Mouse (Mus musculus) limb, embryonic 11.5 days (tissue): ENCODE results near the gene Wscd2. TPM values are rescaled to one million over a fixed set of nuclear protein-coding genes. Genes with fewer than 3 reads are reported as not detected.

Experiments
- ATAC-seq: fragments of 200-750 bp; cut with Nextera tagmentation; 2 replicates; pipeline ENCODE4 v1.8.0; 2017; ENCODE audit warnings: low read depth; ENCODE audit not compliant: insufficient number of reproducible peaks, low FRiP score, low TSS enrichment
- DNase-seq: peaks from one replicate; pipeline ENCODE4 v3.0.0-alpha.2; 2015; ENCODE audit warnings: low spot score
- H3K27ac ChIP-seq: fragments of 300-500 bp; sonication (generic); replicated peaks from 2 replicates; pipeline ENCODE4 v1.5.1; 2014; ENCODE audit warnings: low read depth, mild to moderate bottlenecking, low read length
- H3K27me3 ChIP-seq: fragments of 300-500 bp; sonication (generic); 2 replicates; pipeline ENCODE4 v1.6.1; 2014; ENCODE audit warnings: mild to moderate bottlenecking, low read length, mixed read lengths; ENCODE audit not compliant: control insufficient read depth, insufficient read depth
- H3K36me3 ChIP-seq: fragments of 300-500 bp; sonication (generic); 2 replicates; pipeline ENCODE4 v1.6.1; 2014; ENCODE audit warnings: mild to moderate bottlenecking, low read length, moderate library complexity, mixed read lengths; ENCODE audit not compliant: control insufficient read depth, insufficient read depth
- H3K4me1 ChIP-seq: fragments of 300-500 bp; sonication (generic); 2 replicates; pipeline ENCODE4 v1.6.1; 2014; ENCODE audit warnings: low read length, mixed read lengths; ENCODE audit not compliant: control insufficient read depth, insufficient read depth
- H3K4me2 ChIP-seq: fragments of 300-500 bp; sonication (generic); 2 replicates; pipeline ENCODE4 v1.6.1; 2014; ENCODE audit warnings: low read depth, mild to moderate bottlenecking, moderate library complexity; ENCODE audit not compliant: severe bottlenecking
- H3K4me3 ChIP-seq: fragments of 300-500 bp; sonication (generic); 2 replicates; pipeline ENCODE4 v1.5.1; 2014; ENCODE audit warnings: low read depth, low read length
- H3K9ac ChIP-seq: fragments of 300-500 bp; sonication (generic); 2 replicates; pipeline ENCODE4 v1.6.1; 2014; ENCODE audit warnings: mild to moderate bottlenecking, low read length
- H3K9me3 ChIP-seq: fragments of 300-500 bp; sonication (generic); 2 replicates; pipeline ENCODE4 v1.6.1; 2016; ENCODE audit warnings: low read length; ENCODE audit not compliant: control insufficient read depth
- WGBS: fragments of 180-500 bp; shearing (Covaris S2); extraction: QIAGEN DNeasy Blood & Tissue Kit; methylation state at CpG from one replicate; pipeline ENCODE4 v1.1.7; 2014; 5-methylcytosine and 5-hydroxymethylcytosine counted together
- polyA plus RNA-seq: library from polyadenylated mRNA; unstranded; fragments of >200 nt; fragmentation: Nextera tagmentation; extraction: Ambion mirVana; gene quantifications from 2 replicates; pipeline ENCODE4 v1.2.1, GENCODE M21; 2014

The Wscd2 gene
- polyA plus RNA-seq, 1 experiment from 2014 or later: 2.0 TPM

DNA sequence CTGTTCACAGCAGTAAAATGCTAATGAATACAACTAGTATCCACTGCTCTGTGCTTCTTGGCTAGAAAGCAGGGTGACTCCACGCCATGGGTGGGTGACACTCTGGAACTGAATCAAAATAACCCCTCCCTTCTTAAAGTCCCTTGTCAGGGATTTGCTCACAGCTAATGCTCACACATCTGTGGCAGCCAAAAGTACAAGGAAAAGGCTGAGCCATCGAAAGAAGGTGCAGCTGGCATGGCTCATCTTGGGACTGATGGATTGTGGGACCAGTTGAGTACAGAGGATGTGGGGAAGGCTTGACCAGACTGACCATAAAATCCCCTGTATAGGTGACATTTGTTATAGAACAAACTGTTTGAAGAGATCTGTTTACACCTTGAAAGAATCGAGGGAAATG is 116.0 kb downstream of the Wscd2 start:
- Histone ChIP-seq H3K4me1 (peaks cover 3% of the 10 kb centered on the region; the same call in 1 of the 2 replicates), H3K4me2 (no peak overlapping the region), H3K27me3 (no peaks in the 10 kb centered on the region), H3K27ac (no peak overlapping the region), H3K9me3 (no peaks in the 10 kb centered on the region), H3K4me3 (no peak overlapping the region), H3K36me3 (no peaks in the 10 kb centered on the region), H3K9ac (no peak overlapping the region)
- DNase-seq: no peak
- 34% methylated on average over 3 of the region's 3 CpGs for WGBS
- ATAC-seq: no peak

DNA sequence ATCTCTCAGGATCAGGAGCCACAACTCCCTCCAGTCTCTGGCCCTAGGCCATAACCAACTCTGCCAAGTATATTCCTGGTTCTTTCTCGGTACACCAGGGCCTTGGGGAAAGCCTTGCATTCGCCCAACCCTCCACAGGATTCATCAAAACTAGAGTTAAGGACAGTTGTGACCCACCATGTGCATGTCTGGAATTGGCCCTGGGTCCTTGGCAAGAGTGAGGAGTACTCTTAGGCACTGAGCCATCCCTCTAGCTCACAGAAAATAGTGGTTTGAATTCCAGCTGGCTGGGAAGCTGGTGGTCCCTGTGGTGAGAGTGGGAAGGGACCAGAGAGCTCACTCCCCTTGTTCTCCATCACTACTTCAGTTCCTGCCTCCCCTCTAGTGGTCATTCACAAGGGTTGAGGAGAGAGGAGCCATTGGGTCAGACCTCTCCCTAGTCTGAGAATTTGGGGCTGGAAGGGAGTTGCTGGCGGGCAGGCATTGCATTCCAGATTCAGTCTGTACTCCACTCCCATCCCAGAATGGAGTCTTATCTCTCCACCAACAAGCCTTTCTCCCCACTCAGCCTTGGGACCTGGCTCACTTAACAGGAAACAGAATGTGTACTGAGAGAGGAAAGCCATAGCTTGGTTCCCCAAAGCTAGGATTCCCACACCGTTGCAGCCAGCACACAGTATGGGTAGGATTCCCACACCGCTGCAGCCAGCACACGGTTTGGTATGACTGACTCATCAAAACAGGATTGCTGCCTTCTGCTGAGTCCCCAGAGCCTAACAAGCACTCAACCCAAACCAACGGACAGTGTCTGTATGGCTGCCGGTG is 117.0 kb downstream of the Wscd2 start:
- Histone ChIP-seq H3K4me1 (peaks cover 3% of the 10 kb centered on the region; the same call in 1 of the 2 replicates), H3K9me3 (no peaks in the 10 kb centered on the region), H3K4me2 (no peak overlapping the region), H3K36me3 (no peaks in the 10 kb centered on the region), H3K27ac (no peak overlapping the region), H3K27me3 (no peaks in the 10 kb centered on the region), H3K4me3 (no peak overlapping the region), H3K9ac (no peak overlapping the region)
- ATAC-seq (no peak), DNase-seq (no peak)
- WGBS: 80% methylated on average over 8 of the region's 8 CpGs

DNA sequence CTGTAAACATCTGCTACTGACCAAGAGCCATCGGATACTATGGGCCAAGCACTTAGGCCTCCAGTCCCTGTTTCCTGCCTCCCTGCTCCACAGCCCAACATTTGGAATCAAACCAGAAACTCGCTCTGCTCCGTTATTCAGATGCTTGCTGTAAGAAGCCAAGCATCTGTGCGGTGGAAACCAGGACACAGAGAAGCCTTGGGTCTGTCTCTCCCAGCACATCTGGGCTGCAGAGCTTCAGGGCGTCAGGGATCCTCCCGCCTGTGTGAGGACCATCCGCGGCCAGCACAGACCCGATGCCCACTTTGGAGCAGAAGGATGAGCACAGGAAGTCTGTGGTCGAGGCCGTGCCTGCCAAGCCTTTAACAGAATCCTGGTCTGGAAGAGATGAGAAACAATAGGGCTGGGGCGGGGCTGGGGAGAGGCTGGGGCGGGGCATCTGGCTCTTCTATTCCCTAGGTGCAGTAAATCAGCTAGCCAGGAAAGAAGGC is 117.9 kb downstream of the Wscd2 start:
- Histone ChIP-seq H3K27me3 (no peaks in the 10 kb centered on the region), H3K4me3 (no peak overlapping the region), H3K36me3 (no peaks in the 10 kb centered on the region), H3K9ac (no peak overlapping the region), H3K9me3 (no peaks in the 10 kb centered on the region), H3K4me1 (peaks cover 3% of the 10 kb centered on the region; the same call in 1 of the 2 replicates), H3K4me2 (no peak overlapping the region), H3K27ac (no peak overlapping the region)
- 21% methylated on average over 13 of the region's 13 CpGs for whole genome bisulfite sequencing
- ATAC-seq (no peak), DNase-seq (no peak)

DNA sequence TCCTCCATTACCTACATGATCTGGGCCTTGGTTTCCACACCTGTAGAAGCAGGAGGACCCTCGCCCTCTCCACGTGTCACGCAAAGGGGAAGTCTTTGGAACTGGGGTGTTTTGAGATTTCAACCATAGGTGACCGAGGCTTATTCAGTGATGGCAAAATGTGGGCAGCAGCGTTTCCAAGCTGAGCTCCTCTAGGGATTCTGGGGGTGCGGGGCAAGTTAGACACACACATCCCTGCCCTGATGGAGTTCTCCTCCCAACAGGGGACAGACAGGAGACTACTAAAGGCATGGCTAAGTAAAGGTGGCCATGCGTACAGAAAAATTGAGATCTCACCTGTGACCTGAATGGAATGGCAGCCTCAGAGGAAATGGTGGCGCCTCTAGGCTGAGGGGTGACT is 118.4 kb downstream of the Wscd2 start:
- Histone ChIP-seq H3K9me3 (no peaks in the 10 kb centered on the region), H3K27me3 (no peaks in the 10 kb centered on the region), H3K36me3 (no peaks in the 10 kb centered on the region), H3K9ac (no peak overlapping the region), H3K4me1 (peaks cover 3% of the 10 kb centered on the region; the same call in 1 of the 2 replicates), H3K4me2 (no peak overlapping the region), H3K27ac (no peak overlapping the region), H3K4me3 (no peak overlapping the region)
- DNase-seq (no peak), ATAC-seq (no peak)
- 76% methylated on average over 8 of the region's 8 CpGs for WGBS

DNA sequence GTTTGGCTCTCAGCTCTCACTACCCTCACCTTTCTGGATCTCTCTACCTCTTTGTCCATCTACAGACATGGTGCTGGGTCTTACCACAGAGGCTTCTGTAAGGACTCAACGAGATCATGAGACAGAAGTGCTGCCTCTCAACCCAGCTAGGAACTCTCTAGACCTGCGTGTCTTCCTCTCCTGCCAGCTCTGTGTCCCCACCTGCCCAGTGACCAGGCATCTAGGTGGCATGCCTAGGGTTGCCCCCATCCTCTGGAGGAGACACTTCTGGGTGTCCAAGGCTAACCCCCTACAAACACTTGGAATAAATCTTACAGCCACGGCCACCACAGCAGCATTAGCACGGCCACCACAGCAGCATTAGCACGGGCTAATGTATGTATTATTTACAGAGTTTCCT is 119.8 kb downstream of the Wscd2 start:
- no peak for DNase-seq
- WGBS: 77% methylated on average over 5 of the region's 5 CpGs
- ATAC-seq: no peak
- no peak overlapping the region for H3K4me2 ChIP-seq
- no peaks in the 10 kb centered on the region for H3K27me3 ChIP-seq
- H3K9ac ChIP-seq: no peak overlapping the region
- no peak overlapping the region for H3K27ac ChIP-seq
- no peaks in the 10 kb centered on the region for H3K36me3 ChIP-seq
- no peaks in the 10 kb centered on the region for H3K9me3 ChIP-seq
- H3K4me3 ChIP-seq: no peak overlapping the region
- peaks cover 3% of the 10 kb centered on the region; the same call in 1 of the 2 replicates for H3K4me1 ChIP-seq

DNA sequence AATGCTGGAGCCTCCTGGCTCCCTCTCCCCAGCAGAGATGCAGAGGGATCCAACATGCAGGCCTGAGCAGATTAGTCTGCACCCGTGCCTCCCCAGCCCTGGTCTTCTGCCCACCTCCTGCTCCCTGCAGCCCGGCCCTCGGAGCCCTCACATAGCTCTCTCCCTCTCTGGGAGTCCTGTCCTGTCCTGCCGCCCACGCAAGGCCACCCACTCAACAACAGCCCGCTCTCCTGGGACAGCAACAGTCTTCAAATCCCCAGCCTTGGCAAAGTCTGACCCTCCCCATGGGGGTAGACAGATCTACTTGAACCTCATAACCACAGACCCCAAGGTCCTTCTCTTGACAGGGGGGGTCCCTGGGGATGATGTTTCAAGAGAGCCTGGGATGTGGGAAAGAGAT is 120.4 kb downstream of the Wscd2 start:
- H3K27ac ChIP-seq: no peak overlapping the region
- no peak overlapping the region for H3K9ac ChIP-seq
- no peaks in the 10 kb centered on the region for H3K9me3 ChIP-seq
- WGBS: 73% methylated on average over 6 of the region's 6 CpGs
- ATAC-seq (no peak), DNase-seq (no peak)
- no peaks in the 10 kb centered on the region for H3K36me3 ChIP-seq
- H3K4me3 ChIP-seq: no peak overlapping the region
- H3K4me1 ChIP-seq: peaks cover 3% of the 10 kb centered on the region; the same call in 1 of the 2 replicates
- no peak overlapping the region for H3K4me2 ChIP-seq
- no peaks in the 10 kb centered on the region for H3K27me3 ChIP-seq

DNA sequence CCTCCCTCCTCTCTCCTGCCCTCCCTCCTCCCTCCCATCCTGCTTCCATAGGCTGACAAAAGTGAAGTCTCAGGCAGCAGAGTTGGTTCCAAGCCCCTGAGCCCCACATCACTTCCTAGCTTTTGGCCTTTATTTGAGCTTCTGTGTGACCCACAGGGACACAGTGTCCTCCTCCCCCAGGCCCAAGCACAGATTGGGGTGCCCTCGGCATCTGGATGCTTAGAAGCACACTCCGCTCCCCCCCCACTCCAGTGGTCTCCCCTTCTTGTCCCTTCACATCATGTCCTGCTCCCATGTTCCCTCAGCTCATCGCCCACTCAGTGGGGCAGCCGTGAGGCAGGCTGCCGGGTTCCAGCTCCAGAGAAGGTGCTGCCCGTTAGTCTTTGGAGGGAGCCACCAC is 121.0 kb downstream of the Wscd2 start:
- H3K4me2 ChIP-seq: no peak overlapping the region
- H3K4me1 ChIP-seq: peaks cover 3% of the 10 kb centered on the region; the same call in 1 of the 2 replicates
- H3K4me3 ChIP-seq: no peak overlapping the region
- no peaks in the 10 kb centered on the region for H3K36me3 ChIP-seq
- WGBS: 82% methylated on average over 6 of the region's 6 CpGs
- no peak overlapping the region for H3K9ac ChIP-seq
- no peak for DNase-seq
- ATAC-seq: no peak
- H3K27ac ChIP-seq: no peak overlapping the region
- no peaks in the 10 kb centered on the region for H3K27me3 ChIP-seq
- no peaks in the 10 kb centered on the region for H3K9me3 ChIP-seq

DNA sequence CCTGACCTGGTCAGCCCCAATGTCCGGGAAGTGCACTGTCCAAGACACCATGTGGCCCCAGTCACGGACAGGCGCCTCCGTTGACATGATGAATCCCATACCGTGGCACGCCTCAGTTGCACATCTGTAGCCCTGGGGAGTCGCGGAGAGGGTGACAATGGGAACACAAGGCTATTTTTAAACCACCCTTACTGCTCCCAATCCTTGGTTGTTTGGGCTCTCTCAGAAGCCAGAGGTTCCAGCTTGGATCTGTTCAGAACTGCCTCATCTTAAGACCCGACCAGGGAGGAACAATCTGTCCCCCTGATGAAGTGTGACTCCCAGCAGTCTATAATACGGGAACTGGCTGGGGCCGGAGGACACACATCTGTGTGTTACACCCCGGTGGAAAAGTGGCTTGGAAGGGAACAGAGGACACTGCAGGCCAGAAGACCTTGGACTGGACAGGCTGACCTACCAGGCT is 121.7 kb downstream of the Wscd2 start:
- H3K36me3 ChIP-seq: no peaks in the 10 kb centered on the region
- no peak overlapping the region for H3K4me3 ChIP-seq
- no peak for ATAC-seq
- no peak for DNase-seq
- H3K27ac ChIP-seq: no peak overlapping the region
- no peaks in the 10 kb centered on the region for H3K27me3 ChIP-seq
- H3K9me3 ChIP-seq: no peaks in the 10 kb centered on the region
- H3K9ac ChIP-seq: no peak overlapping the region
- WGBS: 81% methylated on average over 12 of the region's 12 CpGs
- no peak overlapping the region for H3K4me2 ChIP-seq
- H3K4me1 ChIP-seq: peaks cover 3% of the 10 kb centered on the region; the same call in 1 of the 2 replicates
